Mouse (Mus musculus): ENCODE measurements around the gene Olfr574. TPM values are rescaled to one million over a fixed set of nuclear protein-coding genes. Genes with fewer than 3 reads are reported as not detected.

The Olfr574 gene
- polyA plus RNA-seq, 1 experiment: not detected

GRCm38 (mm10) chr7:102927105-102927504 lies 21.2 kb upstream of the Olfr574 start:
- H3K27me3 ChIP-seq (ENCODE audit: control insufficient read depth, insufficient read depth, low read length, poor library complexity, severe bottlenecking): no peaks in the 10 kb centered on the region
- H3K4me3 ChIP-seq (ENCODE audit: low read depth, low read length): no peak overlapping the region
- H3K27ac ChIP-seq (ENCODE audit: insufficient read depth, low read length): no peak overlapping the region
- H3K4me1 ChIP-seq (ENCODE audit: control insufficient read depth, insufficient read depth, low read length): no peaks in the 10 kb centered on the region
- no peak overlapping the region for H3K9ac ChIP-seq (ENCODE audit: low read depth, poor library complexity, severe bottlenecking)
- TF ChIP-seq POLR2A (IDR thresholded peaks at IDR 0.05; ENCODE audit: insufficient read depth, low read length) (no peak), CTCF (IDR thresholded peaks at IDR 0.05; ENCODE audit: low read depth, low read length) (no peak), EP300 (IDR thresholded peaks at IDR 0.05; ENCODE audit: insufficient read depth, low read depth, low read length) (no peak)
- no peaks in the 10 kb centered on the region for H3K9me3 ChIP-seq (replicated peaks; ENCODE audit: control insufficient read depth, insufficient read depth, low read length, poor library complexity, severe bottlenecking)
- no peaks in the 10 kb centered on the region for H3K36me3 ChIP-seq (ENCODE audit: control insufficient read depth, insufficient read depth, low read length, poor library complexity, severe bottlenecking)

DNA sequence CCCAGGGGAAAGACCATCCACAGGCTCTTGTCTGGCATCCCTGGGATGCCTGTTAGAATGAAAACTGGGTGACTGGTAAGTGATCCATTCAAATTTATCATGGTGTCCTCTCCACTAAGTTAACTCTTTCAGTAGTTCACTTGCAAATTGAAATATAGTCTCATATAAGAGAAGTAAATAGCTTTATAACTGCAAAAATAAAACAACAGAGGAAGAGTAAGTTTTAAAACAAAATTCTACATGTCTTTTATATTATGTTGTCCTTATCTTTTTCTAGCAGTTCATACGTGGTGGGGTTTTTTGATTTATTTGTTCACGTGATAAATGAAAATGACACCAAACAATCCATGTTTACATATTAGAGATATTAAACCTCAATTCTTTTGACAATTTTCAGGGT lies 5.8 kb upstream of the Olfr574 start, which contains the start of gene Olfr573-ps1:
TSS of gene Olfr573-ps1 (minus strand) at position 101 of the 400 bp plus-strand sequence.
- Histone ChIP-seq H3K36me3 (ENCODE audit: control insufficient read depth, insufficient read depth, low read length, poor library complexity, severe bottlenecking) (no peaks in the 10 kb centered on the region), H3K9ac (ENCODE audit: low read depth, poor library complexity, severe bottlenecking) (no peak within 1 kb of the TSS), H3K9me3 (replicated peaks; ENCODE audit: control insufficient read depth, insufficient read depth, low read length, poor library complexity, severe bottlenecking) (no peaks in the 10 kb centered on the region), H3K27me3 (ENCODE audit: control insufficient read depth, insufficient read depth, low read length, poor library complexity, severe bottlenecking) (no peaks in the 10 kb centered on the region), H3K4me1 (ENCODE audit: control insufficient read depth, insufficient read depth, low read length) (no peaks in the 10 kb centered on the region), H3K4me3 (ENCODE audit: low read depth, low read length) (no peak within 1 kb of the TSS), H3K27ac (ENCODE audit: insufficient read depth, low read length) (no peak within 1 kb of the TSS)
- TF ChIP-seq EP300 (IDR thresholded peaks at IDR 0.05; ENCODE audit: insufficient read depth, low read depth, low read length) (no peak), CTCF (IDR thresholded peaks at IDR 0.05; ENCODE audit: low read depth, low read length) (no peak), POLR2A (IDR thresholded peaks at IDR 0.05; ENCODE audit: insufficient read depth, low read length) (no peak)

- Histone ChIP-seq H3K27ac (ENCODE audit: insufficient read depth, low read length) (no peak overlapping the region), H3K4me1 (ENCODE audit: control insufficient read depth, insufficient read depth, low read length) (no peaks in the 10 kb centered on the region), H3K9ac (ENCODE audit: low read depth, poor library complexity, severe bottlenecking) (no peak overlapping the region), H3K27me3 (ENCODE audit: control insufficient read depth, insufficient read depth, low read length, poor library complexity, severe bottlenecking) (no peaks in the 10 kb centered on the region), H3K4me3 (ENCODE audit: low read depth, low read length) (no peak overlapping the region), H3K9me3 (replicated peaks; ENCODE audit: control insufficient read depth, insufficient read depth, low read length, poor library complexity, severe bottlenecking) (no peaks in the 10 kb centered on the region), H3K36me3 (ENCODE audit: control insufficient read depth, insufficient read depth, low read length, poor library complexity, severe bottlenecking) (no peaks in the 10 kb centered on the region)
- TF ChIP-seq CTCF (IDR thresholded peaks at IDR 0.05; ENCODE audit: low read depth, low read length) (no peak), EP300 (IDR thresholded peaks at IDR 0.05; ENCODE audit: insufficient read depth, low read depth, low read length) (no peak), POLR2A (IDR thresholded peaks at IDR 0.05; ENCODE audit: insufficient read depth, low read length) (no peak)
Observed at GRCm38 (mm10) chr7:102943417-102943816, 4.8 kb upstream of the Olfr574 start.

DNA sequence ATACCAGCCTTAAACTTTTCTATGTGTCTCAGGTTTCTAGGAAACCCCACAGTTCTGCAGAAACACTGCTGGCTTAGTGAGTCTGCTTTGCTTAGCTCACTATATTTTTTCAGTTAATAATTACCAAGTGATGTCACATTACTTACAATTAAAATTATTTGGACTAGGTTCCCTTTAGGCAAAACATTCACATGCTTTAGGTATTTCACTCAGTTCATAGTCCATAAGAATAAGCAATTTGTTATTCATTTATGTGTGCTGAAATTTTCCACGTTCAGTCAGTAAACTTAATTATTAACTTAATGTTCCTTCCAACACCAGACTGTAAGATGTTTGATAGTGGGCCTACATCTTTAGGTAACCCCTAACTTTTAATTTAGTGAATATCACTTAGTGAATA lies 2.5 kb downstream of the Olfr574 start:
- H3K9ac ChIP-seq (ENCODE audit: low read depth, poor library complexity, severe bottlenecking): no peak overlapping the region
- H3K27ac ChIP-seq (ENCODE audit: insufficient read depth, low read length): no peak overlapping the region
- no peaks in the 10 kb centered on the region for H3K9me3 ChIP-seq (replicated peaks; ENCODE audit: control insufficient read depth, insufficient read depth, low read length, poor library complexity, severe bottlenecking)
- H3K4me1 ChIP-seq (ENCODE audit: control insufficient read depth, insufficient read depth, low read length): no peaks in the 10 kb centered on the region
- no peak overlapping the region for H3K4me3 ChIP-seq (ENCODE audit: low read depth, low read length)
- no peak for TF ChIP-seq EP300 (IDR thresholded peaks at IDR 0.05; ENCODE audit: insufficient read depth, low read depth, low read length)
- TF ChIP-seq POLR2A (IDR thresholded peaks at IDR 0.05; ENCODE audit: insufficient read depth, low read length): no peak
- TF ChIP-seq CTCF (IDR thresholded peaks at IDR 0.05; ENCODE audit: low read depth, low read length): no peak
- H3K27me3 ChIP-seq (ENCODE audit: control insufficient read depth, insufficient read depth, low read length, poor library complexity, severe bottlenecking): no peaks in the 10 kb centered on the region
- H3K36me3 ChIP-seq (ENCODE audit: control insufficient read depth, insufficient read depth, low read length, poor library complexity, severe bottlenecking): no peaks in the 10 kb centered on the region

- no peak overlapping the region for H3K27ac ChIP-seq (ENCODE audit: insufficient read depth, low read length)
- no peak overlapping the region for H3K4me3 ChIP-seq (ENCODE audit: low read depth, low read length)
- no peaks in the 10 kb centered on the region for H3K4me1 ChIP-seq (ENCODE audit: control insufficient read depth, insufficient read depth, low read length)
- no peak for TF ChIP-seq CTCF (IDR thresholded peaks at IDR 0.05; ENCODE audit: low read depth, low read length)
- no peak for TF ChIP-seq POLR2A (IDR thresholded peaks at IDR 0.05; ENCODE audit: insufficient read depth, low read length)
- TF ChIP-seq EP300 (IDR thresholded peaks at IDR 0.05; ENCODE audit: insufficient read depth, low read depth, low read length): no peak
- H3K9ac ChIP-seq (ENCODE audit: low read depth, poor library complexity, severe bottlenecking): no peak overlapping the region
- H3K27me3 ChIP-seq (ENCODE audit: control insufficient read depth, insufficient read depth, low read length, poor library complexity, severe bottlenecking): no peaks in the 10 kb centered on the region
- H3K9me3 ChIP-seq (replicated peaks; ENCODE audit: control insufficient read depth, insufficient read depth, low read length, poor library complexity, severe bottlenecking): no peaks in the 10 kb centered on the region
- H3K36me3 ChIP-seq (ENCODE audit: control insufficient read depth, insufficient read depth, low read length, poor library complexity, severe bottlenecking): no peaks in the 10 kb centered on the region
Observed at GRCm38 (mm10) chr7:102958137-102958536, 9.9 kb downstream of the Olfr574 start.

GRCm38 (mm10) chr7:102958593-102958992 lies 10.3 kb downstream of the Olfr574 start, which contains the start of gene Olfr575:
Olfr575 (minus strand) TSS chr7:102958775.
- no peak within 1 kb of the TSS for H3K9ac ChIP-seq (ENCODE audit: low read depth, poor library complexity, severe bottlenecking)
- H3K4me1 ChIP-seq (ENCODE audit: control insufficient read depth, insufficient read depth, low read length): no peaks in the 10 kb centered on the region
- no peaks in the 10 kb centered on the region for H3K27me3 ChIP-seq (ENCODE audit: control insufficient read depth, insufficient read depth, low read length, poor library complexity, severe bottlenecking)
- H3K4me3 ChIP-seq (ENCODE audit: low read depth, low read length): no peak within 1 kb of the TSS
- no peaks in the 10 kb centered on the region for H3K9me3 ChIP-seq (replicated peaks; ENCODE audit: control insufficient read depth, insufficient read depth, low read length, poor library complexity, severe bottlenecking)
- no peak within 1 kb of the TSS for H3K27ac ChIP-seq (ENCODE audit: insufficient read depth, low read length)
- no peaks in the 10 kb centered on the region for H3K36me3 ChIP-seq (ENCODE audit: control insufficient read depth, insufficient read depth, low read length, poor library complexity, severe bottlenecking)
- TF ChIP-seq CTCF (IDR thresholded peaks at IDR 0.05; ENCODE audit: low read depth, low read length) (no peak), POLR2A (IDR thresholded peaks at IDR 0.05; ENCODE audit: insufficient read depth, low read length) (no peak), EP300 (IDR thresholded peaks at IDR 0.05; ENCODE audit: insufficient read depth, low read depth, low read length) (no peak)

Measured in ES-Bruce4 (cell line).